Mouse (Mus musculus): ENCODE results near the gene Gm3264. TPM values are rescaled to one million over a fixed set of nuclear protein-coding genes. Genes with fewer than 3 reads are reported as not detected.

Gene Gm3264
- polyA plus RNA-seq (2012; rRNA removed), result not detected in 2 replicates

GRCm38 (mm10) chr14:4855299-4855980 is at the start of gene Gm3264:
TSS of gene Gm3264 (plus strand) at chr14:4855576.

GRCm38 (mm10) chr14:4837806-4838205 is 17.6 kb upstream of the Gm3264 start, which contains the start of gene Gm3269:
TSS of gene Gm3269 (plus strand) at chr14:4838106.

GRCm38 (mm10) chr14:4892116-4892515 is 36.7 kb downstream of the Gm3264 start, which contains the start of gene Gm3278:
TSS of gene Gm3278 (plus strand) at chr14:4892416.

Other genes with a start within 250 kb of the Gm3264 start
- gene Gm8159, start 223.2 kb upstream of the Gm3264 start, polyA plus RNA-seq (2012; rRNA removed), result not detected in 2 replicates
- gene Gm3239, start 191.4 kb upstream of the Gm3264 start, polyA plus RNA-seq (2012; rRNA removed), result not detected in 2 replicates
- gene Gm7876, start 146.3 kb upstream of the Gm3264 start, polyA plus RNA-seq (2012; rRNA removed), result not detected in 2 replicates
- not detected in 2 replicates for gene Gm3252, start 128.8 kb upstream of the Gm3264 start, polyA plus RNA-seq (2012; rRNA removed)
- not detected in 2 replicates for gene Gm9602, start 79.2 kb upstream of the Gm3264 start, polyA plus RNA-seq (2012; rRNA removed)
- not detected in 2 replicates for gene Gm3269, start 17.5 kb upstream of the Gm3264 start, polyA plus RNA-seq (2012; rRNA removed)
- gene Gm3278, start 36.8 kb downstream of the Gm3264 start, polyA plus RNA-seq (2012; rRNA removed), result not detected in 2 replicates
- not detected in 2 replicates for gene Gm8297, start 128.4 kb downstream of the Gm3264 start, polyA plus RNA-seq (2012; rRNA removed)
- not detected in 2 replicates for gene Gm3298, start 160.3 kb downstream of the Gm3264 start, polyA plus RNA-seq (2012; rRNA removed)
- not detected in 2 replicates for gene 4930555G01Rik, start 195.1 kb downstream of the Gm3264 start, polyA plus RNA-seq (2012; rRNA removed)
- gene Gm8281, start 215.5 kb downstream of the Gm3264 start, polyA plus RNA-seq (2012; rRNA removed), result not detected in 2 replicates

Data from liver, embryonic 18 days (tissue).